Comparison of ENCODE assay signal across 9 mouse cellular contexts in genomic region chr11:3539826-3540196, GRCm38 (mm10). TPM values are rescaled to one million over a fixed set of nuclear protein-coding genes. Genes with fewer than 3 reads are reported as not detected.
DNase-seq lines count a peak whose midpoint lies in the region; ATAC-seq and TF ChIP-seq lines count a peak whose summit lies in the region.
"Had no signal": no experiment of that assay in that cellular context is flagged by ENCODE, and none has a peak within 500 bp of the region (broad histone marks: within the 10 kb centered on the region; RNA-seq: fewer than 3 reads in every experiment).

No protein-coding gene starts in this region.

- H3K79me2 ChIP-seq in heart, adult 2 months (replicated peaks; ENCODE audit: control insufficient read depth, insufficient read depth, low read length) = no peaks in the 10 kb centered on the region

- peak; percentile 38 for TF ChIP-seq CTCF in heart, adult 2 months (IDR thresholded peaks at IDR 0.05)
- TF ChIP-seq CTCF in E14TG2a.4 (conservative IDR thresholded peaks at IDR 0.05; ENCODE audit: low read length) = 0 out of 2 replicates have a peak, but pooled peaks have one; percentile 1
- 0 out of 2 replicates have a peak, but pooled peaks have one; percentile 14 for TF ChIP-seq CTCF in forebrain, postnatal 0 days (IDR thresholded peaks at IDR 0.05; ENCODE audit: low read depth)

- intact Hi-C loops in heart, adult 2 months (cut with DNase I) = loop anchor here (1.0 to 10.0 kb wide), 4 partner anchors 33 to 375 kb away; partner anchors contain the start of genes Morc2a and Slc35e4

- TF ChIP-seq EP300 in heart, adult 2 months (IDR thresholded peaks at IDR 0.05; ENCODE audit: insufficient read depth, low read depth, low read length) = no peak

- no peaks in the 10 kb centered on the region for H3K27me3 ChIP-seq in heart, adult 2 months (ENCODE audit: control insufficient read depth, insufficient read depth, low read length)
- peaks cover 7% of the 10 kb centered on the region; the same call in 1 of the 2 replicates for H3K27me3 ChIP-seq in E14TG2a.4 (ENCODE audit: insufficient read depth, low read length)
- H3K27me3 ChIP-seq in forebrain, postnatal 0 days (ENCODE audit: insufficient read depth, low read length) = no peaks in the 10 kb centered on the region
- no peaks in the 10 kb centered on the region for H3K27me3 ChIP-seq in liver, embryonic 16.5 days (ENCODE audit: control insufficient read depth, insufficient read depth, low read depth, low read length)

- WGBS in heart, adult 2 months = 69% methylated on average over 4 of the region's 4 CpGs
- WGBS in forebrain, postnatal 0 days = 74% methylated on average over 4 of the region's 4 CpGs
- WGBS in liver, embryonic 16.5 days (ENCODE audit: insufficient replicate concordance) = 37% methylated on average over 4 of the region's 4 CpGs

- H3K4me3 ChIP-seq in heart, adult 2 months = peak overlapping the region; percentile 81
- H3K4me3 ChIP-seq in E14TG2a.4 (replicated peaks; ENCODE audit: low read length) = peak overlapping the region; percentile 84
- peak overlapping the region; percentile 49 for H3K4me3 ChIP-seq in forebrain, postnatal 0 days (ENCODE audit: low read depth, low read length)
- H3K4me3 ChIP-seq in liver, embryonic 16.5 days (ENCODE audit: low read depth, low read length) = peak overlapping the region; percentile 67

- peak in 1 of 2 experiments; percentile 23 for DNase-seq in heart, adult 2 months
- DNase-seq in heart, postnatal 4 days = no peak
- no peak for DNase-seq in forebrain, postnatal 0 days
- DNase-seq in gastrocnemius, postnatal 4 days (ENCODE audit: low spot score in 2 of 2) = no peak
- no peak for DNase-seq in ovary, postnatal 36 days (ENCODE audit: low spot score)
- no peak for DNase-seq in adrenal gland, postnatal 14 days

- H3K9me3 ChIP-seq in E14TG2a.4 (ENCODE audit: low read length) = peaks cover 6% of the 10 kb centered on the region
- 0 out of 2 replicates have a peak, but pooled peaks cover 3% of the 10 kb centered on the region for H3K9me3 ChIP-seq in forebrain, postnatal 0 days (ENCODE audit: low read length)
- H3K9me3 ChIP-seq in liver, embryonic 16.5 days (replicated peaks; ENCODE audit: control insufficient read depth, low read length) = no peaks in the 10 kb centered on the region

- peak overlapping the region; percentile 61 for H3K4me2 ChIP-seq in forebrain, postnatal 0 days (ENCODE audit: low read depth)
- peak overlapping the region; percentile 77 for H3K4me2 ChIP-seq in liver, embryonic 16.5 days (ENCODE audit: low read depth, low read length)

- peak overlapping the region; percentile 93 for H3K27ac ChIP-seq in heart, adult 2 months
- H3K27ac ChIP-seq in forebrain, postnatal 0 days (ENCODE audit: low read depth, low read length) = no peak overlapping the region
- H3K27ac ChIP-seq in liver, embryonic 16.5 days (ENCODE audit: low read length) = no peak overlapping the region; the same call in 1 of the 2 replicates

- ATAC-seq in forebrain, postnatal 0 days = no peak
- no peak for ATAC-seq in liver, embryonic 16.5 days (ENCODE audit: low read depth)

- peaks cover 3% of the 10 kb centered on the region; the same call in 1 of the 2 replicates for H3K36me3 ChIP-seq in heart, adult 2 months (ENCODE audit: control insufficient read depth, insufficient read depth, low read length)
- H3K36me3 ChIP-seq in E14TG2a.4 (ENCODE audit: insufficient read depth, low read length) = peaks cover 8% of the 10 kb centered on the region
- H3K36me3 ChIP-seq in forebrain, postnatal 0 days (ENCODE audit: insufficient read depth) = no peaks in the 10 kb centered on the region
- H3K36me3 ChIP-seq in liver, embryonic 16.5 days (ENCODE audit: control insufficient read depth, insufficient read depth) = no peaks in the 10 kb centered on the region

- H3K4me1 ChIP-seq in heart, adult 2 months (ENCODE audit: control insufficient read depth, insufficient read depth, low read length) = peaks cover 12% of the 10 kb centered on the region
- peaks cover 81% of the 10 kb centered on the region for H3K4me1 ChIP-seq in E14TG2a.4 (replicated peaks; ENCODE audit: low read depth, low read length)
- H3K4me1 ChIP-seq in forebrain, postnatal 0 days (ENCODE audit: insufficient read depth) = peaks cover 4% of the 10 kb centered on the region; the same call in 1 of the 2 replicates
- H3K4me1 ChIP-seq in liver, embryonic 16.5 days (ENCODE audit: control insufficient read depth, low read depth, low read length) = peaks cover 31% of the 10 kb centered on the region

- TF ChIP-seq POLR2A in heart, adult 2 months (IDR thresholded peaks at IDR 0.05; ENCODE audit: insufficient read depth, low read depth, low read length) = no peak

- H3K9ac ChIP-seq in heart, adult 2 months (ENCODE audit: low read depth, low read length) = no peak overlapping the region
- peak overlapping the region; percentile 14 for H3K9ac ChIP-seq in forebrain, postnatal 0 days
- H3K9ac ChIP-seq in liver, embryonic 16.5 days (ENCODE audit: low read depth, low read length) = peak overlapping the region; percentile 50

RNA-seq across cellular contexts. Expression of gene Smtn, which starts 0.6 kb away (rescaled TPM):
- 100 to 1,000 TPM; 137 to 154 TPM for total RNA-seq in heart, adult 2 months (2021)
- polyA plus RNA-seq in heart, adult 2 months (2012; rRNA removed) = 159 and 167 TPM in 2 replicates
- 100 to 1,000 TPM; 188 to 190 TPM for total RNA-seq in heart, postnatal 4 days (2021)
- 3.9 and 7.9 TPM in 2 replicates for total RNA-seq in forebrain, postnatal 0 days (2014; rRNA removed)
- polyA plus RNA-seq in forebrain, postnatal 0 days (2015; fragmentation: Nextera tagmentation; extraction: Ambion mirVana) = 8.1 and 8.7 TPM in 2 replicates
- polyA plus RNA-seq in liver, embryonic 16.5 days (2015; fragmentation: Nextera tagmentation; extraction: Ambion mirVana) = 10.4 and 16.7 TPM in 2 replicates
- 100 to 1,000 TPM; 283 to 313 TPM for total RNA-seq in gastrocnemius, postnatal 4 days (2021)
- 56.2 and 69.1 TPM in 2 replicates for total RNA-seq in adrenal gland, postnatal 14 days (2021)

RNA-seq across cellular contexts. Expression of gene Selenom, which starts 25.3 kb away (rescaled TPM):
- 10 to 100 TPM; 41.7 to 42.8 TPM for total RNA-seq in heart, adult 2 months (2021)
- polyA plus RNA-seq in heart, adult 2 months (2012; rRNA removed) = 67.8 and 78.3 TPM in 2 replicates
- total RNA-seq in heart, postnatal 4 days (2021) = 10 to 100 TPM; 55.7 to 59.2 TPM
- total RNA-seq in forebrain, postnatal 0 days (2014; rRNA removed) = 119 and 172 TPM in 2 replicates
- 224 and 227 TPM in 2 replicates for polyA plus RNA-seq in forebrain, postnatal 0 days (2015; fragmentation: Nextera tagmentation; extraction: Ambion mirVana)
- polyA plus RNA-seq in liver, embryonic 16.5 days (2015; fragmentation: Nextera tagmentation; extraction: Ambion mirVana) = 9.6 and 10.8 TPM in 2 replicates
- 10 to 100 TPM; 85.5 to 88.7 TPM for total RNA-seq in gastrocnemius, postnatal 4 days (2021)
- total RNA-seq in adrenal gland, postnatal 14 days (2021) = 33.6 and 33.8 TPM in 2 replicates

RNA-seq across cellular contexts. Expression of gene Inpp5j, which starts 35.2 kb away (rescaled TPM):
- 10 to 100 TPM; 23.4 to 23.6 TPM for total RNA-seq in heart, adult 2 months (2021)
- 20.1 and 22.2 TPM in 2 replicates for polyA plus RNA-seq in heart, adult 2 months (2012; rRNA removed)
- total RNA-seq in heart, postnatal 4 days (2021) = 10 to 100 TPM; 17.2 to 21.1 TPM
- total RNA-seq in forebrain, postnatal 0 days (2014; rRNA removed) = 3.5 and 6.5 TPM in 2 replicates
- polyA plus RNA-seq in forebrain, postnatal 0 days (2015; fragmentation: Nextera tagmentation; extraction: Ambion mirVana) = 6.6 and 9.7 TPM in 2 replicates
- 0.96 and 1.0 TPM in 2 replicates for polyA plus RNA-seq in liver, embryonic 16.5 days (2015; fragmentation: Nextera tagmentation; extraction: Ambion mirVana)
- 1 to 10 TPM in 1 of 2 experiments, under 1 TPM in 1; 0.65 to 1.5 TPM for total RNA-seq in gastrocnemius, postnatal 4 days (2021)
- 0.75 and 0.82 TPM in 2 replicates for total RNA-seq in adrenal gland, postnatal 14 days (2021)
- polyA plus RNA-seq: inflammation-experienced regulatory T-cells, adult 6 months had no signal

RNA-seq across cellular contexts. Expression of gene Pla2g3, which starts 51.7 kb away (rescaled TPM):
- under 1 TPM in 1 of 2 experiments, not detected in 1; 0.09 TPM for total RNA-seq in heart, adult 2 months (2021)
- 0.23 and 0.25 TPM in 2 replicates for polyA plus RNA-seq in heart, adult 2 months (2012; rRNA removed)
- total RNA-seq in heart, postnatal 4 days (2021) = under 1 TPM; 0.11 to 0.24 TPM
- total RNA-seq in forebrain, postnatal 0 days (2014; rRNA removed) = 21.3 and 26.2 TPM in 2 replicates
- polyA plus RNA-seq in forebrain, postnatal 0 days (2015; fragmentation: Nextera tagmentation; extraction: Ambion mirVana) = 9.4 and 11.9 TPM in 2 replicates
- polyA plus RNA-seq in liver, embryonic 16.5 days (2015; fragmentation: Nextera tagmentation; extraction: Ambion mirVana) = 0.09 and 0.12 TPM in 2 replicates
- total RNA-seq in gastrocnemius, postnatal 4 days (2021) = under 1 TPM in 1 of 2 experiments, not detected in 1; 0.10 TPM
- 0.15 and 0.19 TPM in 2 replicates for total RNA-seq in adrenal gland, postnatal 14 days (2021)
